Mouse (Mus musculus) cerebellum, adult 11-12 months (tissue): ENCODE results near the gene Krtap8-1.

Source experiments
- DNase-seq: peaks from one replicate; pipeline ENCODE4 v3.0.0; 2022

Krtap8-1 gene

GRCm38 (mm10) chr16:89487852-89488251 lies at the start of gene Krtap8-1:
TSS of gene Krtap8-1 (minus strand) at chr16:89487952.
- DNase-seq = no peak

DNA sequence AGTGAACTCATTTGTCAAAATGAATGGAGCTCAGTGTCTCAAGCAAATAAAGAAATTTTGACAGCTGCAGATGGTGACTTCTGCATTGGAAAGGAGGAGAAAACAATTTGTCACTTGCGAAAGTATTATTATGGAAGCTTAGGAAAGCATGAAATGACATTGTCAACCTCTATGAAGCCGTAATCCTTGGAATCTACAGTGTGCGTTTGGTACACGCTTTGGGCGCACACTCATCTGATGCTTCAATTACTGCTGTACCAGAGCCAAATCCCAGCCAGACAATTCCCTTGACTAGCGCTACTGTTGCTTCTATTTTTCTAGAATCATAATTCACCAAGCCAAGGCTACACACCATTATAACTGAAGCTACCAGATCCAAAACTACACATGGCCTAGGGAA lies 49.6 kb upstream of the Krtap8-1 start:
- DNase-seq = no peak

DNA sequence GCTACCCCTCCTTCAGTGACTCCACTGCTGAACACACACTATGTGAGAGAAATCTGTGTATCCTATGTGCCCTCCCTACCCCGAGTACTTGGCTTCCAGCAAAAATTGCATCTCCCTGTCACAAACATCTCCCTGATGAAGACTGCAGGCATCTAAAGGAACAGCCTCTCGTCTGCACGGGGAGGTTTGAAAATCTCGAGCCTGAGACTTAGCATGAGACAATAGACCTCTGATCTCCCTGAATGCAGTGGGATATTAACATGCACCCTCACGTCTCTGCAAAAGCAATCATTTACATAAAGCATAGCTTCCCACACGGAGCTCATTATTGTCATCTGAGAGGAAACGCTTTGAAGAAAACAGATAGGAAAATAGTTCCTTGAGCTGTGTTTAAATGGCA lies 42.8 kb upstream of the Krtap8-1 start:
- DNase-seq = no peak

DNA sequence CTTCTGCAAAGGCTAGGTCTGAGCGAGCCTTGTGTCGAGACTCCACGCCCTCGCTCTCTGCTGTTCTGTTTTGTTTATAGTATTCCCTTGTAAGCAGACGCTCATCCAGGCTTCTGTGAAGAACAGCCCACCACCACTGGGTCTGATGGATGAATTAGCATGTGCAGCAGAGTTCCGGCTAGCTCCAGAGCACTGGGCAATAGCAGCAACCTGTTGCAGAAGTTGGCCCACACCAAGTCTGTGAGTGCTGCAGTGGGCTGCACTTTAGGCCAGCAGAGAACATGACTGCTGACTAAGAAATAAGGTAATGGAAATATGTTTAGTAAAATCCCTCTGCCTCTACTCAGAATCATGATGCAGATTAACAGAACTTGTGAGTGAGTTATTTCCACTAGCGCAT lies 42.1 kb upstream of the Krtap8-1 start:
- no peak for DNase-seq

DNA sequence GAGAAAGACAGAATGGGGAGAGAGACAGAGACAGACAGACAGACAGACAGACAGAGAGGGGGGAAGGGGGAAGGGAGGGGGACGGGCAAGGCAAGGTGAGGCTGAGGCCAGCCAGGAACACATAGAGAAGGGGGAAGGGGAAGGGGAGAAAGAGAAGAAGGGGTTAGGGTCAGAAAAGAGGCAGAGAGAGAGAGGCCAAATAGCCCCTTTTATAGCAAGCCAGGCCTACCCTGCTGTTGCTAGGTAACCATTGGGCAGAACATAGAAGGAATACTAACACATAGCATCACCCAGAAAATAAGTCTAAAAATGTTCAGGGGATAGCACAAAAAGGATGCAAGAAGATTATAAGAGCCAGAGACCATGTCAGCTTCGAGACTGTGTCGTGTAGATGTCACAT lies 40.6 kb upstream of the Krtap8-1 start:
- no peak for DNase-seq

DNA sequence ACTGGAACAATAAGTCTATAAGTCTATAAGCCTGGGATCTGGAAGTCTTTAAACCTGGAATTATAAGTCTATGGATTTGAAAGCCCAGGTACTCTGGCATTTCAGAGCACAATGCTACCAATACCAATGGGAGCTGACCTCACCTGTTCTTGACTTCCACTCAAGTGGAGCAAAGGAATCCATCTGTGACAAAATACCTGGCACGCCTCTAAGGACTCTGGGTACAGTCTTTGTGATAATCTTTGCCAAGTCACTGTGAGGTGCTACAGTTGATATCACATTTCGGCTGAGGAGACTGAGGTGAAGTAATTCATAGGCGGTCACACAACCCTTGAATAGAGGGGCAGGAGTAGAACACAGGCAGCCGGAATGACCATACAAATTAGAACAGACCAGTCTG lies 33.2 kb upstream of the Krtap8-1 start:
- no peak for DNase-seq

GRCm38 (mm10) chr16:89520555-89520954 lies 32.8 kb upstream of the Krtap8-1 start:
- DNase-seq = no peak

DNA sequence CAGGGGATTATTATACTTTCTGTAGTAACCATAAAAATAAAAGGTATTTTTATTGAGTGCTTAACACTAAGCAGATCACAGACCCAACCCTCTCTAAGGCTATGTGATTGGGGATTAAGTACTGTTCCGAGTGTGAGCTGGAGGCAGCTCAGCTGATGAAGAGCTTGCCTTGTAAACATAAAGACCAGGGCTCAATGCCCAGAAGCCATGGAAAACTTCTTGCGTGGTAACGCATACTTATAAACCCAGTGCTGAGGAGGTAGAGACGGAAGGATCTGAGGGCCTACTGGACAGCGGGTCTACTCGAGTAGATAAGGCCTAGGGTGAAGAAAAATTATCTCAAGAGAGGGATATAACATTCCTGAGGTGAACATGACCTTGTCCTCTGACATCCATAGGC lies 32.3 kb upstream of the Krtap8-1 start:
- no peak for DNase-seq

- peak; percentile 7 for DNase-seq
These were observed 29.9 kb upstream of the Krtap8-1 start for GRCm38 (mm10) chr16:89517635-89518034.

DNA sequence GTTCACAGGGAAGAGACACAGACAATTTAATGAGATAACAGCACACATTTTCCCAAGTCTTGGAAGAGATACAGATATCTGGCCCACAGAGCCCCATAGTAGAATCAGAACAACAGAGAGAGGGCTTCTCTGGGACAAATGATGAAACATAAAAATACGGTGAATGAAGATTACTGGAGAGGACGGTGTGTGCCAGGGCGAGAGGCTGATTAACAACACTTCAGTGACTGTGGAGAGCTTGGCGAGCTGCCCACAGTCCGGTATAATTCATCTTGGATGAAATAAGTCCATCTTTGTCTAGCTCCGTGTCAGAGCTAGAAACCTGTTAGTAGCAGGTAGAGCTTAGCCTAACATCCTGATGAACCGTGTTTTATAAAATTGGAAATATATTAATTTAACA lies 25.7 kb upstream of the Krtap8-1 start:
- DNase-seq = no peak

DNA sequence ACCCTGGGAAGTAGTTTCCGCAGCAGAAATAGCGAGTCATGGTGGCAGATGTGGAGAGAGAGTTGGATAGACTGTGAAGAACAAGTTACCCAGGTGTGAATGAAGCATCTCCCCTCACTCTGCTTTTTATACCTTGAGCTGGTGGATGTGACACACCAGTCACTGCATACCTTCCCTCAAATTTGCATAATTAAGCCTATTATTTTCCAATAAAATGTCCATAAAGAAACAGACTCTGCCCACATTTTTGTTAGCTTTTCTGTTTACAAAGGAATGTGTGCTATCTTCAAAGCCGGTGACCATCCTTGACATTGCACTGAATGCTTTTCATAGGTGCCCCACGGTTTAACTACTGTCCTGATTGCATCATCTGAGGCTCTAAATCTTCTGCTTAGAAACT lies 20.5 kb upstream of the Krtap8-1 start, which contains the start of gene Krtap7-1:
Gene Krtap7-1, minus strand, starts transcription at position 101 of the 400 bp plus-strand sequence.
- no peak for DNase-seq

GRCm38 (mm10) chr16:89503571-89503970 lies 15.8 kb upstream of the Krtap8-1 start:
- no peak for DNase-seq

- no peak for DNase-seq
These were observed 14.1 kb upstream of the Krtap8-1 start for GRCm38 (mm10) chr16:89501870-89502269.

DNA sequence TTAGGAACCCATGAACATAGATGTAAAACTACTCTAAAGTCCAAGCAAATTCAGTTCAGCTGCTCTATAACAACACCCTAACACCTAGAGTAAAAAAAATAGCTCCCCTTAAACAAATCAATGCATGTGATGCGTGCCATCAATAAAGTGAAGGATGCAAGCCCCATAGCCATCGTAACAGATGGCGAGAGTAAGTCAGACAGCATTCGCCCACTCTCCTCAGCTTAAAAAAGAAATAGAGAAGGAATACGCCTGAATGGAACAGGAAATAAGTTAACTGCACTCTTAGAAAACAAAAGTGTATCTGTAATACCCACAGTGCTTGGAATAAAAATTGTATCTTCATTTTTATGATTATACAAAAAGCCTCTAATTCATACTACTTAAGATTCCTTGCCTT lies 9.2 kb upstream of the Krtap8-1 start:
- DNase-seq = no peak

DNA sequence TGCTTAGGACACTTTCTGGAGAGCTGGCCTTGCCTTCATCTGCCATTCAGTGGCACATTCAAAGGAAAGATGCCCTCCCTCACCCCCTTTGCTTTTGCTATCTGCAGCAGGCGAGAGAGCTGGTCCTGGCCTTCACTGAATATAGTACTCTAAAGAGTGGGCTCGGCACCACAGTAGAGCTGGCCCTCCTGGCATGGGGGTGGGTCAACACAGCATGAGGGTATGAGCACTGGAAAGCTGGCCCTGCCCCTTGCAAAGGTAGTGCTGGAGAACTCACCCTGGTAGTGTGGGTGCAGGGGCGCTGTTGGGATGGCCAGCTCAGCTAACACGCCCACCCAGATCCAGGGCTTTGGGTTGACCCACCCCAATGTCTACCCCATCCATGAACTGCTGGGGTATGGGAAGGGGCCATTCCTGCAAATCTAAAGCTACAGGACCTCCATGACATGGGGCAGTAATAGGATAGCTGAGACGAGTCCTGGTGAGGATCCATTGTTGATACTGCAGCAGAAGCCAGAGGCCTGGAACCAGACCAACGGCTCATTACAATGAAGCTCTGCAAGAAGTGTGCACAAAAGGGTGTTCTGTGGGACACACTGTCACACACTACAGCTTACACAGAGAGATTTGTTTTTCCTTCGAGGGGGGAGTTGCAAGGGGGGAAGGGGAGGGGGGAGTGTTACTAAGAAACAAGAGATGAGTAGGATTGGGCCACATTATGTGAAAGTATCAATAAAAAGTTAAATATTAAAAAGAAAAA lies 7.8 kb upstream of the Krtap8-1 start:
- no peak for DNase-seq

DNA sequence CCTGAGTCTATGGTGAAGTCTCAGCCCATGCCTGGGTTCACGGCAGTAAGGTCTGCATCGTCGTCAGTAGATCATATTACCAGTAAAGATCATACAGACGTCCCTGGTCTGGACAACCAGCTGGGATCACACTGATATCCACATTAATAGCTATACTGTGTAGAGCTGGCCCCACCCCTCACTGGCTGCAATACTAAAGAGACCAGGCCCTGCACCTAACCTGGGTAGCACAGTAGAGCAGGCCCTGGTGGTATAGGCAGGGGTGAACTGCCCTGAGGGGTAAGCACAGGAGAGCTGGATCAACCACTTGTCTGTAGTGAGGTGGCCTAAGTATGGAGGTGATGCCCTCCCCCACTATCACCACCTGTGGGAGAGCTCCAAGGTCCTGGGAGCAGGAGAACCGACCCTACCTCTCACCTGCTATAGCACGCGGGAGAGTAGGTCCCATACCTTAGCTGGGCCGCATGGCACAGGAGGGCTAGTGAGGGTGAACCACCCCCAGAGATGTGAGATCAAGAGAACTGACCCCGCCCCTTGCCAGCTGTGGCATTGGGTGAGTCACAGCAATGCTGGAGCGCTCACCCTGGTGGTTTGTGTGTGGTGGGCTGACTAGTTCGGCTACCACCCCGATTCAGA lies 10.0 kb downstream of the Krtap8-1 start:
- DNase-seq = no peak

DNA sequence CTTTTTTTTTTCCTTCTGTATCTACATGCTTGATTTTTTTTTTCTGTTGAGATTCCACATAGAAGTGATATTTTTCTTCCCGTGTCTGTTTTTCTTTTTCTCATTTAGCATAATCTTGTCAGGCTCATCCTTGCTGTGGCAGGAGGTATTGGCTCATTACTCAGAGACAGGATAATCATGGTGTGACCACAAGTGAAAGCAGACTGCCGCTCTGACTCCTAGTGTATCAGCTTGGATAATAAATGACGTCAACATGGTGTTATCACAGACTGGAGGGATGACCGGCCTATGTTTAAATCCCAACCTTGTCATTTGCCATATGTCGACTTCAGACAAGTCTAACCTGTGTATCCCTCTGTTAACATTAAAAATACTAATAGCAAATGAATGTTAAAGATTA lies 26.6 kb downstream of the Krtap8-1 start:
- DNase-seq = no peak
